Mouse (Mus musculus) kidney, adult 8-10 months (tissue): ENCODE results near the gene Glrx2.

Source experiments
- DNase-seq, 2 experiments: peaks; one replicate each; pipeline ENCODE4 v3.0.0; 2022

The Glrx2 gene

GRCm38 (mm10) chr1:143745871-143746270, 29.7 kb downstream of the Glrx2 start:
- DNase-seq: peak in 1 of 2 experiments; percentile 7

GRCm38 (mm10) chr1:143762159-143762558, 46.0 kb downstream of the Glrx2 start:
- no peak for DNase-seq

GRCm38 (mm10) chr1:143764443-143764842, 48.3 kb downstream of the Glrx2 start:
- DNase-seq: no peak

- DNase-seq: no peak
These were observed 49.7 kb downstream of the Glrx2 start for GRCm38 (mm10) chr1:143765801-143766200.

- DNase-seq: no peak
These were observed 50.1 kb downstream of the Glrx2 start for GRCm38 (mm10) chr1:143766238-143766637.

- DNase-seq: peak in 1 of 2 experiments; percentile 5
These were observed 54.4 kb downstream of the Glrx2 start for GRCm38 (mm10) chr1:143770444-143771109.

GRCm38 (mm10) chr1:143773082-143773481, 56.9 kb downstream of the Glrx2 start:
- DNase-seq: no peak

- no peak for DNase-seq
These were observed 57.8 kb downstream of the Glrx2 start for GRCm38 (mm10) chr1:143773909-143774308.

- peak; percentile 97 for DNase-seq
These were observed 60.6 kb downstream of the Glrx2 start, which contains the start of the genes Trove2 and Uchl5 for GRCm38 (mm10) chr1:143776446-143777411. Gene Trove2, minus strand, starts transcription at chr1:143777068. Gene Uchl5, plus strand, starts transcription at chr1:143777272.

- no peak for DNase-seq
These were observed 61.5 kb downstream of the Glrx2 start for GRCm38 (mm10) chr1:143777558-143778218.

GRCm38 (mm10) chr1:143788584-143789227, 72.6 kb downstream of the Glrx2 start:
- peak in 1 of 2 experiments; percentile 47 for DNase-seq
